Mouse (Mus musculus) T-helper 17 cell (primary cell): ENCODE measurements at regions not wholly inside any gene's neighbourhood (a gene's known extent, or its start where the extent isn't known, plus 50 kb on each side); places are given as distances from the start of the nearest gene placed in this dataset.

Experiments used
- in situ Hi-C, 2 experiments: fragments of 300-600 bp; cut with MboI, MseI; formaldehyde crosslinking; loops; 1 replicate in 1 of 2; 2 replicates in 1 of 2; pipeline ENCODE4 v1.15.1; 2025; ENCODE audit warnings: high pct_unique_total_duplicates in 2 of 2

- in situ Hi-C loops = no loop called here
Measured at GRCm38 (mm10) chr13:46123446-46123845, 150.1 kb upstream of the Stmnd1 start.

- in situ Hi-C loops = no loop called here
Measured at GRCm38 (mm10) chr13:46116576-46116975, 151.8 kb upstream of the Atxn1 start.

- in situ Hi-C loops = no loop called here
Measured at GRCm38 (mm10) chr13:46104971-46105370, 140.2 kb upstream of the Atxn1 start.

GRCm38 (mm10) chr13:46098621-46099020 is 133.8 kb upstream of the Atxn1 start:
- in situ Hi-C loops = no loop called here

GRCm38 (mm10) chr13:46098131-46098530 is 133.3 kb upstream of the Atxn1 start:
- in situ Hi-C loops = no loop called here

- in situ Hi-C loops = no loop called here
Measured at GRCm38 (mm10) chr13:46096968-46097367, 132.2 kb upstream of the Atxn1 start.

- in situ Hi-C loops = no loop called here
Measured at GRCm38 (mm10) chr13:46096416-46096815, 131.6 kb upstream of the Atxn1 start.

GRCm38 (mm10) chr13:46092787-46093186 is 128.0 kb upstream of the Atxn1 start:
- in situ Hi-C loops = no loop called here

GRCm38 (mm10) chr13:46091109-46091508 is 126.3 kb upstream of the Atxn1 start:
- in situ Hi-C loops = no loop called here

- in situ Hi-C loops = no loop called here
Measured at GRCm38 (mm10) chr13:46088237-46088636, 123.4 kb upstream of the Atxn1 start.

- in situ Hi-C loops = no loop called here
Measured at GRCm38 (mm10) chr13:46087663-46088062, 122.9 kb upstream of the Atxn1 start.

GRCm38 (mm10) chr13:46076879-46077278 is 112.1 kb upstream of the Atxn1 start:
- in situ Hi-C loops = no loop called here

- in situ Hi-C loops = no loop called here
Measured at GRCm38 (mm10) chr13:46071670-46072069, 106.9 kb upstream of the Atxn1 start.

- in situ Hi-C loops = no loop called here
Measured at GRCm38 (mm10) chr13:46069571-46069970, 104.8 kb upstream of the Atxn1 start.

GRCm38 (mm10) chr13:46062758-46063157 is 98.0 kb upstream of the Atxn1 start:
- in situ Hi-C loops = no loop called here

- in situ Hi-C loops = no loop called here
Measured at GRCm38 (mm10) chr13:46059870-46060269, 95.1 kb upstream of the Atxn1 start.

- in situ Hi-C loops = no loop called here
Measured at GRCm38 (mm10) chr13:46058862-46059261, 94.1 kb upstream of the Atxn1 start.

GRCm38 (mm10) chr13:46058341-46058740 is 93.5 kb upstream of the Atxn1 start:
- in situ Hi-C loops = no loop called here

- in situ Hi-C loops = no loop called here
Measured at GRCm38 (mm10) chr13:46055410-46055809, 90.6 kb upstream of the Atxn1 start.

GRCm38 (mm10) chr13:46043568-46043967 is 78.8 kb upstream of the Atxn1 start:
- in situ Hi-C loops = no loop called here

GRCm38 (mm10) chr13:46043016-46043415 is 78.2 kb upstream of the Atxn1 start:
- in situ Hi-C loops = no loop called here

- in situ Hi-C loops = no loop called here
Measured at GRCm38 (mm10) chr13:46042224-46042623, 77.4 kb upstream of the Atxn1 start.

GRCm38 (mm10) chr13:46041475-46041874 is 76.7 kb upstream of the Atxn1 start:
- in situ Hi-C loops = no loop called here

GRCm38 (mm10) chr13:46040062-46040461 is 75.3 kb upstream of the Atxn1 start:
- in situ Hi-C loops = no loop called here
